Mouse (Mus musculus): ENCODE data around the gene Adsl. TPM values are rescaled to one million over a fixed set of nuclear protein-coding genes. Genes with fewer than 3 reads are reported as not detected.
A peak's percentile ranks its signal among the peaks of the same experiment; 100 is the strongest.

The Adsl gene
- polyA plus RNA-seq, 1 experiment from 2014 or later: 197 TPM

Small RNA genes within 50 kb of the gene (microRNA-seq; reads per million reads assigned to microRNA genes)
- 16.2 reads per million, percentile 31 among the genes with 10 or more reads in this experiment for gene Mir5113

Other genes with a start within 250 kb of the Adsl start
- gene Tnrc6b, start 237.2 kb upstream of the Adsl start, polyA plus RNA-seq (2014; fragmentation: Nextera tagmentation; extraction: Ambion mirVana): 21.9 and 23.2 TPM in 2 replicates
- gene Sgsm3, start 29.3 kb downstream of the Adsl start, polyA plus RNA-seq (2014; fragmentation: Nextera tagmentation; extraction: Ambion mirVana): 17.2 and 17.7 TPM in 2 replicates
- gene Mrtfa, start 242.3 kb downstream of the Adsl start, polyA plus RNA-seq (2014; fragmentation: Nextera tagmentation; extraction: Ambion mirVana): 23.1 and 28.2 TPM in 2 replicates

Data from kidney, embryonic 14.5 days (tissue).